Mouse (Mus musculus) kidney, postnatal 0 days (tissue): ENCODE measurements at regions not wholly inside any gene's neighbourhood (a gene's known extent, or its start where the extent isn't known, plus 50 kb on each side); places are given as distances from the start of the nearest gene placed in this dataset.

Experiments used
- ATAC-seq: fragments of 200-750 bp; cut with Nextera tagmentation; replicated peaks from 2 replicates; pipeline ENCODE4 v1.8.0; 2017; ENCODE audit warnings: low read depth, moderate number of reproducible peaks, moderate TSS enrichment, moderate library complexity; ENCODE audit not compliant: low FRiP score
- DNase-seq: peaks from one replicate; pipeline ENCODE4 v3.0.0-alpha.2; 2016; ENCODE audit warnings: low spot score
- H3K27ac ChIP-seq: fragments of 300-500 bp; sonication (generic); 2 replicates; pipeline ENCODE4 v1.5.1; 2014; ENCODE audit warnings: mild to moderate bottlenecking
- H3K27me3 ChIP-seq: fragments of 300-500 bp; sonication (generic); 2 replicates; pipeline ENCODE4 v1.6.1; 2014; ENCODE audit warnings: low read length, mixed read lengths; ENCODE audit not compliant: insufficient read depth
- H3K36me3 ChIP-seq: fragments of 300-500 bp; sonication (generic); 2 replicates; pipeline ENCODE4 v1.6.1; 2014; ENCODE audit warnings: low read length, mixed read lengths; ENCODE audit not compliant: insufficient read depth
- H3K4me1 ChIP-seq: fragments of 300-500 bp; sonication (generic); replicated peaks from 2 replicates; pipeline ENCODE4 v1.6.1; 2014; ENCODE audit warnings: antibody characterized with exemption, low read length, mixed read lengths; ENCODE audit not compliant: insufficient read depth
- H3K4me2 ChIP-seq: fragments of 300-500 bp; sonication (generic); 2 replicates; pipeline ENCODE4 v1.6.1; 2014; ENCODE audit warnings: mild to moderate bottlenecking, low read length, moderate library complexity, mixed read lengths
- H3K4me3 ChIP-seq: fragments of 300-500 bp; sonication (generic); replicated peaks from 2 replicates; pipeline ENCODE4 v1.5.1; 2014; ENCODE audit warnings: low read depth, low read length
- H3K9ac ChIP-seq: fragments of 300-500 bp; sonication (generic); 2 replicates; pipeline ENCODE4 v1.6.1; 2014; ENCODE audit warnings: low read depth, low read length
- H3K9me3 ChIP-seq: fragments of 300-500 bp; sonication (generic); replicated peaks from 2 replicates; pipeline ENCODE4 v1.6.1; 2016; ENCODE audit warnings: low read length, inconsistent platforms, mixed read lengths
- CTCF ChIP-seq: IDR thresholded peaks from 2 replicates; pipeline ENCODE4 v1.5.1; 2016; ENCODE audit warnings: antibody characterized with exemption, low read depth, mild to moderate bottlenecking, moderate library complexity
- WGBS: fragments of 180-500 bp; shearing (Covaris S2); extraction: QIAGEN DNeasy Blood & Tissue Kit; methylation state at CpG from one replicate; pipeline ENCODE4 v1.1.7; 2014; 5-methylcytosine and 5-hydroxymethylcytosine counted together

DNA sequence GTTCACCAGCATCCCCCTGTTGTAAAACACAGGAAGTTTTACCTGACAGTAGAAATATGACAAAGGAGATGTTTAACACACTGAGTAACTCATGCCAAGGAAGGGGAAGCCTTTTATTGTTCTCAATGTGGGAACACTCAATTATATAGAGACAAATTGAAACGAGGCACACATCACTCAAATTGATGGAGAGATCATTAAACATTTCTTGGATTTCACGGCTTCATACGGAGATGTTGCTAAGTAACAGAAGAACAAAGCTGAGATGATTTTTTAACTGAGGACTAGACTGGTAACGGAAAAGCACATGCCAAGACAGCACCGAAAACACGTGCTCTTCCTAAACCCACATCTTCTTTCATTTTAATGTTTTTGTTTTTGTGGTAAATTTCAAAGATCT is 437.0 kb upstream of the Intu start:
- 53% methylated on average over 6 of the region's 6 CpGs for WGBS
- no peak for TF ChIP-seq CTCF
- H3K27ac ChIP-seq, result no peak overlapping the region
- H3K4me1 ChIP-seq, result no peaks in the 10 kb centered on the region
- DNase-seq (no peak), ATAC-seq (no peak)
- H3K4me2 ChIP-seq, result no peak overlapping the region
- no peaks in the 10 kb centered on the region for H3K36me3 ChIP-seq
- no peak overlapping the region for H3K4me3 ChIP-seq
- no peaks in the 10 kb centered on the region for H3K27me3 ChIP-seq
- no peak overlapping the region for H3K9ac ChIP-seq
- H3K9me3 ChIP-seq, result no peaks in the 10 kb centered on the region

DNA sequence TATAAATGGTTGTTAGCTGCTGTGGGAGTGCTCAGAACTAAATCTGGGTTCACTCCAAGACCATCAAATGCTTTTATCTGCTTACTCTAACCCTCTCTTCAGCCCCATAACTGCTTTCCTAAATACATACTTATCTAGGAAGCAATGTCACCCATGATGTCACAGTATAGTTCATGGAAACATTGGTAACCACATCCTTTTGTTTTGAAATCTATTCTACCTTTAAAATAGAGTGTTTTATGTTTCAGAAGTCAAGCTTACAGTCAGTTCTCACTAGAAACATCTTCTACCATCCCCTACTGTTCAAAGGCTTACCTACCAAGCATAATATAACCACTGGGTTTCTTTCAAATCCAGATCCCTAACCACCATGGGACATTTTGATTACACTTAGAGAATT is 436.4 kb upstream of the Intu start:
- Histone ChIP-seq H3K27ac (no peak overlapping the region), H3K9ac (no peak overlapping the region), H3K27me3 (no peaks in the 10 kb centered on the region), H3K36me3 (no peaks in the 10 kb centered on the region), H3K4me1 (no peaks in the 10 kb centered on the region), H3K4me2 (no peak overlapping the region), H3K4me3 (no peak overlapping the region), H3K9me3 (no peaks in the 10 kb centered on the region)
- TF ChIP-seq CTCF, result no peak
- ATAC-seq, result no peak
- DNase-seq, result no peak

DNA sequence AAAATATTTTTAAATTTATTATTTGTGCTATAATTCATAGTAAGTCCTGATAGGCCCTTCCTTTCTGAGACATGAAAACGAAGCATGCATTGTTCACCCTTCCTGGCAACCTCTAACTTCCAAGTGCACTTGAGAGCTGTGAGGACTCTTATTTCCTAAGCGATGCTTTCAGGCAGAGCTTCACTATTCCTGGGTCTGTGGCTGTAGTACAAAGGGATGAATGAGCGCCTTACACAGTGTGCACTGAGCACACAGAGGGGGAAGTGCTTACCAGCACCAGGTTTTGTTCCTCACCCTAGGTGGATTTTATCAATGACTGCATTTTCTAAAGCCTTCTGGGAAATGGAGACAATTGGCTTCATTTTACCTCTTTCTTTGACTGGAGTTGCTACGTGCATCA is 428.4 kb upstream of the Intu start:
- Histone ChIP-seq H3K36me3 (no peaks in the 10 kb centered on the region), H3K4me3 (no peak overlapping the region), H3K9me3 (no peaks in the 10 kb centered on the region), H3K27me3 (no peaks in the 10 kb centered on the region), H3K9ac (no peak overlapping the region), H3K4me2 (no peak overlapping the region), H3K4me1 (no peaks in the 10 kb centered on the region), H3K27ac (no peak overlapping the region)
- ATAC-seq, result no peak
- 64% methylated on average over 4 of the region's 4 CpGs for WGBS
- TF ChIP-seq CTCF, result no peak
- peak; percentile 57 for DNase-seq

DNA sequence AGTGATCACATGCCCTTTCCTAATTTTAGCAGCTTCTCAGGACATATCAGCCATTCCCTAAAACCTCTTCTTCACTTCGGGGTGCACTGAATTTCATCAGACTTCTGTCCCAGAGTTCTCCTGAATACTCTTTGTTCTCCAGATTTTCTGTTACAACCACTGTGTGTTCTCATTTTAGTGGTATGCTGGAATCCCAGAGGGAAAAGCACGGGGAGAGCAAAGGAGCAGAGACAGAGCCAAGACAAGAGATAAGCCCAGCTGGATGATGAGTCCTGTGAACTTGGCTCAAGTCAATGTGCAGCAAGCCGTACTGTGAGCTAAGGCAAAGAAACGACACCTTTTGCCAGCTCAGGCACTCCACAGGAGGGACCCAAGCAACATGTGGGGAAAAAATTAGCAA is 416.3 kb upstream of the Intu start:
- Histone ChIP-seq H3K36me3 (no peaks in the 10 kb centered on the region), H3K27me3 (no peaks in the 10 kb centered on the region), H3K4me2 (no peak overlapping the region), H3K4me1 (no peaks in the 10 kb centered on the region), H3K27ac (no peak overlapping the region), H3K9me3 (no peaks in the 10 kb centered on the region), H3K9ac (no peak overlapping the region), H3K4me3 (no peak overlapping the region)
- no peak for TF ChIP-seq CTCF
- no peak for ATAC-seq
- WGBS, result 66% methylated on average over 4 of the region's 4 CpGs
- DNase-seq, result no peak

DNA sequence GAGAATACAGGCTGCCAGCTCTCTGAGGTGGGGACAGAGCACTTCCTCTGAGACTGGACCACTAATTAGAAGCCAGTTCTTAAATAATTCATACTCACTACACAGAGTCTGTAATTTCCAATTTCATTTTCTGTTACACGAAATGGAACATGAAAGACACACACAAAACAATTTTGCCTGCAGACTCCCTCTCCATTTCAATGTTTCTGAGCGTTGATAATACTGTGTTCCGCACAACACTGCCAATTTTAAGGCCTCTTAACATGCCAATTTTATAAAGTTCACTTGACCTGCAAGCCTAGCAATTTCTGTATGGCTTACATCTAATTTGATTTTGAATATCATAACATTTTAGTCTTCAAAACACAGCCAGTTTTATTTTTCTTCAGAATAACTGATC is 412.5 kb upstream of the Intu start:
- WGBS, result 87% methylated on average over 3 of the region's 3 CpGs
- no peak overlapping the region for H3K4me2 ChIP-seq
- H3K4me1 ChIP-seq, result no peaks in the 10 kb centered on the region
- DNase-seq (no peak), ATAC-seq (no peak)
- no peaks in the 10 kb centered on the region for H3K9me3 ChIP-seq
- no peaks in the 10 kb centered on the region for H3K27me3 ChIP-seq
- no peak overlapping the region for H3K27ac ChIP-seq
- no peak overlapping the region for H3K4me3 ChIP-seq
- no peak overlapping the region for H3K9ac ChIP-seq
- no peaks in the 10 kb centered on the region for H3K36me3 ChIP-seq
- TF ChIP-seq CTCF, result no peak

DNA sequence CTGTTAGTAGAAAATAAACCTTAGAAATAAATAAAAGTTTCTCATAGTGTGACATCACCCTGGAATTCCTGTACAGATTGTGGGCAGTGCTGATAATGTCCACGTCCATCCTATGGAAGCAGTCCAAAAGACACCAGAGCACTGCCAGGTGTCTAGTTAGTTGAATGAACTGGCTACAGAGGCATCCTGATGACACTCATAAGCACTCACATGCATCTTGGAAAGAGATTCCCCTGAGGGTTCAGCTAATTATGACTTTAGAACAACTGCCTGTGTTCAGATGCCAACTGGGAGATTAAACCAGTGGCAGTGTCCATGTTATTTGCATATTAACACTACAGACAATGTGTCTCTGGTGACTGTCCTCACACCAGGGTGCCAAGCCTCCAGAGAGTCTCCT is 411.6 kb upstream of the Intu start:
- no peak overlapping the region for H3K27ac ChIP-seq
- no peaks in the 10 kb centered on the region for H3K4me1 ChIP-seq
- H3K4me3 ChIP-seq, result no peak overlapping the region
- no peak for DNase-seq
- H3K4me2 ChIP-seq, result no peak overlapping the region
- H3K36me3 ChIP-seq, result no peaks in the 10 kb centered on the region
- H3K9ac ChIP-seq, result no peak overlapping the region
- TF ChIP-seq CTCF, result no peak
- H3K27me3 ChIP-seq, result no peaks in the 10 kb centered on the region
- H3K9me3 ChIP-seq, result no peaks in the 10 kb centered on the region
- WGBS, result 58% methylated on average over 1 of the region's 1 CpGs
- ATAC-seq, result no peak

DNA sequence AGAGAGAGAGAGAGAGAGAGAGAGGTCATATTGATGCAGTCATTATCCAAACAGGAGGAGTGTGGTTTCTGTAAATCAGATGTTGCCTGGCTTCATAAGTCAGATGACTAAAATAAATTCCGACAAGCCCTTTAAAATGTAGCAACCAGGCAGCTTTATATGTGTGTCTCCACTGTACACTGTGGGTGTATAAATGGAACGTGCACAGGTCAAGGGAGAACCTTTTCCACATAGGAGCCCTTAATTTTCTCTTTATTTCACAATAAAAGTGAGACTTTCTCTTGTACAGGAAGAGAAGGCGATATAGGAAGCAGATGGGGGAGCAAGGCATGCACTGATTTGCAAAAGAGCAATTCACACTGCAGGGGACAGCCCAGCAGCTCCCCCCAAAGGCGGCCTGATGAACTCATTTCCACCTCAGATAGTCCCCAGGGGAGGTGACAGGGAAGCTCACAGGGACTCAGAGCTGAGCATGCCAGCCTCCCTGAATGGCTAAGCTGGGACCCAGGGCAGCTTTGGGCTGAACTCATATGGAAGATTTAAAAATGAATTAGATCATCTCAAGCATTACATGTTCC is 410.7 kb upstream of the Intu start:
- peak; percentile 89 for DNase-seq
- TF ChIP-seq CTCF, result peak; percentile 68
- no peaks in the 10 kb centered on the region for H3K9me3 ChIP-seq
- no peaks in the 10 kb centered on the region for H3K36me3 ChIP-seq
- WGBS, result 22% methylated on average over 4 of the region's 4 CpGs
- 0 out of 2 replicates have a peak, but pooled peaks have one; percentile 29 for ATAC-seq
- no peak overlapping the region for H3K4me3 ChIP-seq
- H3K27ac ChIP-seq, result no peak overlapping the region
- H3K27me3 ChIP-seq, result no peaks in the 10 kb centered on the region
- no peak overlapping the region for H3K9ac ChIP-seq
- H3K4me2 ChIP-seq, result no peak overlapping the region
- no peaks in the 10 kb centered on the region for H3K4me1 ChIP-seq
